Mouse (Mus musculus) layer of hippocampus, adult 8-10 months (tissue): Measurements from ENCODE around the gene Olfr791. TPM values are rescaled to one million over a fixed set of nuclear protein-coding genes. Genes with fewer than 3 reads are reported as not detected.

Experiments
- DNase-seq, 2 experiments: peaks; one replicate each; pipeline ENCODE4 v3.0.0; 2022; ENCODE audit warnings: low spot score in 2 of 2
- total RNA-seq, 4 experiments: library from RNA; stranded (reverse); gene quantifications; 2 replicates each; pipeline ENCODE4 v1.2.4; 2022

The Olfr791 gene
- not detected for total RNA-seq

DNA sequence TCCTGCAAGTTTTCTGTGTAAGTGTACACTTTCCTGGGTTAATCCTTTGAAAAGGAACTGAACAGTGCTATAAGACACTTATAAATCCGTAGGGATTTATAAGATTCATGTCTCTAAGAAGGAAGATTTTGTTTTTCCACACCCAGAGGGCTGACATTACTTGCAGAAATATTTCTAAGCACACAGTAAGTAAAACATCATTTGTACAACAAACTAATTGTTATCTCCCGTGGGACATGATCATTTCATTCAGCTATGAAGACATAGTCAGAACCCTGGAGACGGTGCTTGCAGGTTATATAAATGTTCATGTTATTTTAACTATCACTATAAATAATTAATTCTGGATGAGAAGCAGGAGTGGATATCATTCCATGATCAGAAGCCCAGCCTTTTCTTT, at the start of gene Olfr791:
Olfr791 (plus strand) TSS at position 301 of the 400 bp plus-strand sequence.
- DNase-seq, result no peak

DNA sequence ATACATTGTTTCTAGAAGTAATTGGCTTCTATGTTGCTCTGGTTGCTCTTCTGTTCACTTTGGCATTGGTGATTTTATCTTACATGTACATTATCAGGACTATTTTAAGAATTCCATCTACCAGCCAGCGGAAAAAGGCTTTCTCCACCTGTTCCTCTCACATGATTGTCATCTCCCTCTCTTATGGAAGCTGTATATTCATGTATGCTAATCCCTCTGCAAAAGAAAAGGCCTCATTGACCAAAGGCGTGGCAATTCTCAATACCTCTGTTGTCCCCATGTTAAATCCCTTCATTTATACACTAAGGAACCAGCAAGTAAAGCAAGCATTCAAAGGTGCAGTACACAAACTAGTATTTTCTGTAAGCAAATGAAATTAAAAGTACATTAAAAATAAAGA, 48.3 kb upstream of the Olfr791 start:
- no peak for DNase-seq

DNA sequence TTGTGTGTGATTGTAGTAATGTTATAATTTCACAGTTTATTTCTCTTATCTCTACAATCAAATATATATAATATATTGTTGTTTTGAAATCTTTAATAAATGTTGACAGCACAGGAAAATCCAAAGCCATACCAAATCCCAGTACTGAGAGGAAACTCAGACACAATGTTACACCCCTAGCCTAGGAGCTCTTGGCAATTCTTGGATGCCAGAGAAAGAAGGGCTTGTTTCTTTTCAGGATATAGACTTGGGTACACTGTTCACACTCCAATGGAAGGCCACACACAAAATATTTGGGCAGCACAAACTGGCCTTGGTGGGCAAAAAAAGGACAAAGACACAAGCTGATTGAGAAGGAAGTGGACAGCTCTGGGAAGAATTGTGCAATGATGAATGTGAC, 47.9 kb upstream of the Olfr791 start:
- DNase-seq, result no peak

DNA sequence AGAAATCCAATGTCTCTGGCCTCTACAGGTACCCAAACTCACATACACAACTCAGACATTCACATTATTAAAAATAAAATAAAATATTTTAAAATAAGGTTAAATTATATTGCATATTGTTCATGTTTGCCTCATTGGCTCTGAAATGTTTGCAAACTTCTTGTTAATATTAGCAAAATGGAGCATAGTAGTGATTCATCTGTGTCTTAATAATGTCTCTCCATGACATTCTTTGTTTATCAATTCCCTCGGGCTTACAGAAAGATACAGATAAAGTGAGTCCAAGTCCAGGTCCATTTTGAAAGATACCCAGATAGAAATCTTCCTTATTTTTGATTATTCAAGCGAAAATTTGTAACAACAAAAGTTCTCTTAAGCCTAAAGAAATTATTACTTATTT, 37.1 kb upstream of the Olfr791 start, which contains the start of gene Olfr789:
Olfr789 (plus strand) TSS at position 301 of the 400 bp plus-strand sequence.
- no peak for DNase-seq

DNA sequence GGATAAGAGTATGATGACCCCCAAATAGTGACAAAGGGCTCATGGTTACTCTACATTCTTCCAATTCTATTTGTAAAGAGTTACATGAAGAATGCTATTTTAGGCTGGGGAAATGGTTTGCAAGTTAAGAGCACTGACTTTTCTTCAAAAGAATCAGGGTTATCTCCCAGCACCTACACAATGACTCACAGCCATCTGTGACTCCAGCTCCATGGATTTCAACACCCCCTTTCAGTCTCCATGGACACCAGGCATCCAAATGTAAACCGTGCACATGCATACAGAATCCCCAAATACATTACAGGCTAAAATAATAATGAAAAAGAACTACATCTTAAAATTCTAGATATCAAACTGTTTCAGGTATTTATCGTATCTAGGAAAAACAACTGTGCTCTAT, 31.5 kb upstream of the Olfr791 start:
- DNase-seq, result no peak

DNA sequence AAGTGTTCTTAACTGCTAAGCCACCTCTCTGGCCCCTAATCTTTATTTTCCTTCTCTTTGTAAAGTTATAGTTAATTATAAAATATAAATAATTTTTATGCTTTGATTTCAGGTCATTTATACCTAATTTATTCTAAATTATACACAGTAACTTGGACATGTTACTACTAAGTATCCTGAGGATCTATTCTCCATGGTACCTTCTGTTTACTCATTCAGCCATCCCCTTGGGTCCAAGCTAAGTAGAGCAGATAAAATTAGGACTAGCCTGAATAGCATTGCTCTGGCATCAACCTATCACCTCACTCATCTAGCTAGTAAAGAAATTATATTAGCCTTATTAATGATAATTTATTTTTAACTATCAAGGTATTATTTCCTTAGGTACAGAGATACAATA, 23.4 kb upstream of the Olfr791 start, which contains the start of gene Olfr790:
Olfr790 (plus strand) TSS at position 301 of the 400 bp plus-strand sequence.
- DNase-seq, result no peak

DNA sequence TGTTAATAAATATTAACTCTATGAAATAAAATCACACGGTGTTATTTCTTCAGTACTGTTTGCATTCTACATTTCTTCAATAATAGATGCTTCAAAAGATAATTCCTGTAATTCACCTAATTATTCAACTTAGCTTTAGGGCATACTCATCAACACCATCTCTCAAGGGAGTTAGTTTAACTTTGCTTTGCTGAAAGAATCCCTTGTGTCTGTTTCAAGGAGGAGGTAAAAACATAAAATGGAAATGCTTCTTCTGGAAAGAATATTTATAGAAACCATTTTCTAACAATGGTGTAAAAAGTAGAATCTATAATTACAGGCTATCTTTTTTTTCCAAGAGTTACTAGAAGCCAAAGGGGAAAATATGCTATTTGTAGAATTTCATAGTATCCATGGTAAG, 17.3 kb downstream of the Olfr791 start, which contains the start of gene Olfr792:
Olfr792 (plus strand) TSS at position 301 of the 400 bp plus-strand sequence.
- no peak for DNase-seq

DNA sequence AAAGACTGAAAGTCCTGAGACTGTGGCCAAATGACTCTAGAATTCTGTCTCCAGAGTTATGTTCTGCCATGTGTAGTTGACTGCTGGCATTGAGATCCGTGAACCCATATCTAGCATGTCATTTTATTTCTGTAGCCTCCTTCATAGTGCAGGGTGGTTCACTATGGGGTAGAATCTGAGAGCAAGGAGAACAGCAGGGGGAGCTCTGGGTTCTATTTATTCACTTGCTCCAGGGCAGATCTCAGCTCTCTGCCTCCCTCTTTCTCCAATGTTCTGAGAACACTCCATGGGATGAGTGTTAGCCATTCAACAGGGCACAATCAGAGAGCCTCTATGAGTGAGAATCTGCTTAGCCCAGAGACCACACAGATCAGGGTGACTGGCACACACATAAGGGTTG, 27.8 kb downstream of the Olfr791 start:
- DNase-seq, result peak in 1 of 2 experiments; percentile 7

DNA sequence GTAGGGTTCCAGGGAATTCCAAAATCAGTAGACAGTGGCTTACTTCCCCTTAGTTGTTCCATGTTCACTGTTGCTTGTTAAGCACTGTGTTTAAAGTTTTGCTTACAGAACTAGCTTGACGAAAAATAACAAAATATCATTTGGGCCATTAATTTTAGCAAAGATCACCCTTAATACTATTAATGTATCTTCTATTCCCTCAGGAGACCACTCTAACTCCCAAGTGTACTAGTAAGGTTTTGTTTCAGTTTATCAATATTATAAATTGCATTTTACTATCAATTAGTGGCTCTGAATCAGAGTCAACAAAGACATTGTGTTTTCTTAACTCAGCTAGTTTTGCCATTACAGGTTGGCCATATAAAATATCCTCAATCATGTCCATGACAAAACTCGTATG, 45.8 kb downstream of the Olfr791 start, which contains the start of gene Olfr794:
Olfr794 (plus strand) TSS at position 301 of the 400 bp plus-strand sequence.
- no peak for DNase-seq

DNA sequence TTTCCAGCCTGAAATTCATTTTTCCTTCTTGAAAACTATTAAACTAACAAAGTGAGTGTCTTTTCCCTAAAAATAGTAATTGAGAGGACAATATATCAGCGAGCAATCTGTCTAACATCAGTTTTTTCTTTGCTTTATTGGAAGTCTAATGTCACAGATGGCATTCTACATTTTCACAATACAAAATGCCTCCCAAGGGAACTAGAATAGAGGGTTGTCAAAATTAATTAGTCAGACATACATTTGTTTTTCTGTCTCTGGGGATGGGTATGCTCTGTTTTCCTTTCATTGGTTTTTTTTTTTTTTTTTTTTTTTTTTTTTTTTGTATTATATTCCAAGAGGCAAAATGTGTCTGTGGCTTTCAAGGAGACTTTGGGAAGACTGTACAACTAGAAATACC, 55.5 kb downstream of the Olfr791 start:
- no peak for DNase-seq

Other genes with a start within 250 kb of the Olfr791 start
- gene Olfr780, start 203.7 kb upstream of the Olfr791 start, total RNA-seq, result not detected
- gene Olfr781, start 192.9 kb upstream of the Olfr791 start, total RNA-seq, result not detected
- not detected for gene Olfr782, start 172.9 kb upstream of the Olfr791 start, total RNA-seq
- under 1 TPM in 3 of 4 experiments, not detected in 1; 0.14 to 0.23 (median 0.22) TPM for gene Olfr784, start 137.7 kb upstream of the Olfr791 start, total RNA-seq
- not detected for gene Olfr785, start 116.4 kb upstream of the Olfr791 start, total RNA-seq
- not detected for gene Olfr786, start 94.5 kb upstream of the Olfr791 start, total RNA-seq
- not detected for gene Olfr787, start 59.9 kb upstream of the Olfr791 start, total RNA-seq
- gene Olfr788, start 50.8 kb upstream of the Olfr791 start, total RNA-seq, result not detected
- gene Olfr789, start 37.0 kb upstream of the Olfr791 start, total RNA-seq, result not detected
- not detected for gene Olfr790, start 23.3 kb upstream of the Olfr791 start, total RNA-seq
- not detected for gene Olfr792, start 17.4 kb downstream of the Olfr791 start, total RNA-seq
- not detected for gene Olfr794, start 45.9 kb downstream of the Olfr791 start, total RNA-seq
- not detected for gene Olfr796, start 90.8 kb downstream of the Olfr791 start, total RNA-seq
- not detected for gene Olfr798, start 106.1 kb downstream of the Olfr791 start, total RNA-seq
- gene Olfr799, start 115.7 kb downstream of the Olfr791 start, total RNA-seq, result not detected
- not detected for gene Olfr800, start 135.9 kb downstream of the Olfr791 start, total RNA-seq
- gene Olfr801, start 152.1 kb downstream of the Olfr791 start, total RNA-seq, result not detected
- not detected for gene Olfr802, start 166.4 kb downstream of the Olfr791 start, total RNA-seq
- gene Olfr803, start 172.5 kb downstream of the Olfr791 start, total RNA-seq, result not detected
- gene Olfr804, start 181.4 kb downstream of the Olfr791 start, total RNA-seq, result not detected
- gene Olfr805, start 207.6 kb downstream of the Olfr791 start, total RNA-seq, result not detected
- not detected for gene Olfr806, start 220.1 kb downstream of the Olfr791 start, total RNA-seq
- not detected for gene Olfr807, start 236.0 kb downstream of the Olfr791 start, total RNA-seq
- gene Olfr808, start 243.7 kb downstream of the Olfr791 start, total RNA-seq, result not detected